Mouse (Mus musculus): Measurements from ENCODE around the gene Hapln3.

- TF ChIP-seq CTCF (IDR thresholded peaks at IDR 0.05; ENCODE audit: control insufficient read depth, insufficient read depth, insufficient replicate concordance, low read depth, low read length) (no peak), POLR2A (IDR thresholded peaks at IDR 0.05; ENCODE audit: control insufficient read depth, low read depth, low read length) (no peak)
Observed at GRCm38 (mm10) chr7:79171782-79172181, 41.0 kb upstream of the Hapln3 start.
